Mouse (Mus musculus): ENCODE data around the gene Elof1. TPM values are rescaled to one million over a fixed set of nuclear protein-coding genes. Genes with fewer than 3 reads are reported as not detected.

Gene Elof1
- 185 and 190 TPM in 2 replicates for polyA plus RNA-seq (2015; fragmentation: Nextera tagmentation; extraction: Ambion mirVana)

- peak within 1 kb of the TSS; percentile 75 for H3K27ac ChIP-seq
- under 1% methylated on average over 52 of the region's 52 CpGs for WGBS
Observed at GRCm38 (mm10) chr9:22116740-22117426, at the start of gene Elof1. Elof1 (minus strand) TSS chr9:22117172.

GRCm38 (mm10) chr9:22166686-22167085 lies 49.7 kb upstream of the Elof1 start:
- no peak overlapping the region for H3K9ac ChIP-seq (replicated peaks)
- ATAC-seq, result no peak
- H3K27ac ChIP-seq, result no peak overlapping the region
- 89% methylated on average over 10 of the region's 10 CpGs for WGBS
- peaks cover 7% of the 10 kb centered on the region; the same call in 1 of the 2 replicates for H3K9me3 ChIP-seq
- H3K4me2 ChIP-seq (replicated peaks), result no peak overlapping the region
- H3K4me1 ChIP-seq (replicated peaks), result peaks cover 8% of the 10 kb centered on the region; the same call in 1 of the 2 replicates
- 0 out of 2 replicates have a peak, but pooled peaks cover 2% of the 10 kb centered on the region for H3K27me3 ChIP-seq
- H3K36me3 ChIP-seq, result no peaks in the 10 kb centered on the region
- H3K4me3 ChIP-seq (replicated peaks), result no peak overlapping the region

More at GRCm38 (mm10) chr9:22116740-22117426, at the start of gene Elof1:
- H3K4me3 ChIP-seq (replicated peaks), result peak within 1 kb of the TSS; percentile 88
- H3K9me3 ChIP-seq, result no peaks in the 10 kb centered on the region
- peak; percentile 98 for ATAC-seq
- H3K9ac ChIP-seq (replicated peaks), result peak within 1 kb of the TSS; percentile 92
- peaks cover 21% of the 10 kb centered on the region for H3K36me3 ChIP-seq
- H3K4me2 ChIP-seq (replicated peaks), result peak within 1 kb of the TSS; percentile 89
- H3K4me1 ChIP-seq (replicated peaks), result peaks cover 25% of the 10 kb centered on the region
- peaks cover 6% of the 10 kb centered on the region; the same call in 1 of the 2 replicates for H3K27me3 ChIP-seq

- 53% methylated on average over 6 of the region's 6 CpGs for WGBS
- Histone ChIP-seq H3K9me3 (peaks cover 7% of the 10 kb centered on the region; the same call in 1 of the 2 replicates), H3K9ac (replicated peaks) (no peak overlapping the region), H3K27ac (no peak overlapping the region), H3K4me2 (replicated peaks) (no peak overlapping the region), H3K4me1 (replicated peaks) (peaks cover 8% of the 10 kb centered on the region; the same call in 1 of the 2 replicates), H3K36me3 (no peaks in the 10 kb centered on the region), H3K27me3 (0 out of 2 replicates have a peak, but pooled peaks cover 2% of the 10 kb centered on the region), H3K4me3 (replicated peaks) (no peak overlapping the region)
- ATAC-seq, result no peak
Observed at GRCm38 (mm10) chr9:22165964-22166363, 49.0 kb upstream of the Elof1 start.

GRCm38 (mm10) chr9:22164711-22165668 lies 48.0 kb upstream of the Elof1 start:
- H3K9ac ChIP-seq (replicated peaks), result peak overlapping the region; percentile 81
- H3K9me3 ChIP-seq, result peaks cover 7% of the 10 kb centered on the region; the same call in 1 of the 2 replicates
- H3K4me1 ChIP-seq (replicated peaks), result peaks cover 8% of the 10 kb centered on the region; the same call in 1 of the 2 replicates
- H3K36me3 ChIP-seq, result no peaks in the 10 kb centered on the region
- 2% methylated on average over 54 of the region's 54 CpGs for WGBS
- 0 out of 2 replicates have a peak, but pooled peaks cover 2% of the 10 kb centered on the region for H3K27me3 ChIP-seq
- H3K4me2 ChIP-seq (replicated peaks), result peak overlapping the region; percentile 85
- peak overlapping the region; percentile 79 for H3K27ac ChIP-seq
- peak; percentile 93 for ATAC-seq
- H3K4me3 ChIP-seq (replicated peaks), result peak overlapping the region; percentile 66

GRCm38 (mm10) chr9:22162912-22163311 lies 45.9 kb upstream of the Elof1 start:
- Histone ChIP-seq H3K4me1 (replicated peaks) (peaks cover 12% of the 10 kb centered on the region), H3K27me3 (peaks cover 2% of the 10 kb centered on the region; the same call in 1 of the 2 replicates), H3K4me3 (replicated peaks) (no peak overlapping the region), H3K9me3 (peaks cover 7% of the 10 kb centered on the region; the same call in 1 of the 2 replicates), H3K27ac (no peak overlapping the region), H3K4me2 (replicated peaks) (no peak overlapping the region), H3K36me3 (no peaks in the 10 kb centered on the region), H3K9ac (replicated peaks) (no peak overlapping the region)
- ATAC-seq, result no peak
- WGBS, result 85% methylated on average over 7 of the region's 7 CpGs

- WGBS, result 84% methylated on average over 9 of the region's 9 CpGs
- H3K9ac ChIP-seq (replicated peaks), result no peak overlapping the region
- peaks cover 2% of the 10 kb centered on the region; the same call in 1 of the 2 replicates for H3K9me3 ChIP-seq
Observed at GRCm38 (mm10) chr9:22162305-22162704, 45.3 kb upstream of the Elof1 start.

GRCm38 (mm10) chr9:22161299-22161698 lies 44.3 kb upstream of the Elof1 start:
- Histone ChIP-seq H3K9ac (replicated peaks) (no peak overlapping the region), H3K36me3 (no peaks in the 10 kb centered on the region), H3K9me3 (no peaks in the 10 kb centered on the region), H3K27me3 (peaks cover 2% of the 10 kb centered on the region; the same call in 1 of the 2 replicates), H3K4me3 (replicated peaks) (no peak overlapping the region), H3K27ac (no peak overlapping the region), H3K4me2 (replicated peaks) (no peak overlapping the region), H3K4me1 (replicated peaks) (peaks cover 20% of the 10 kb centered on the region)
- ATAC-seq, result no peak
- 37% methylated on average over 6 of the region's 6 CpGs for WGBS

More at GRCm38 (mm10) chr9:22162305-22162704, 45.3 kb upstream of the Elof1 start:
- Histone ChIP-seq H3K4me1 (replicated peaks) (peaks cover 18% of the 10 kb centered on the region), H3K27me3 (peaks cover 2% of the 10 kb centered on the region; the same call in 1 of the 2 replicates), H3K4me3 (replicated peaks) (no peak overlapping the region), H3K36me3 (no peaks in the 10 kb centered on the region), H3K4me2 (replicated peaks) (no peak overlapping the region), H3K27ac (no peak overlapping the region)
- ATAC-seq, result no peak

GRCm38 (mm10) chr9:22157516-22158265 lies 40.7 kb upstream of the Elof1 start:
- WGBS, result 63% methylated on average over 34 of the region's 34 CpGs
- H3K4me1 ChIP-seq (replicated peaks), result peaks cover 19% of the 10 kb centered on the region
- H3K36me3 ChIP-seq, result no peaks in the 10 kb centered on the region
- H3K9me3 ChIP-seq, result no peaks in the 10 kb centered on the region
- H3K9ac ChIP-seq (replicated peaks), result peak overlapping the region; percentile 89
- ATAC-seq, result no peak
- no peaks in the 10 kb centered on the region; the same call in 1 of the 2 replicates for H3K27me3 ChIP-seq
- H3K4me3 ChIP-seq (replicated peaks), result peak overlapping the region; percentile 57
- 0 out of 2 replicates have a peak overlapping the region, but pooled peaks have one; percentile 90 for H3K27ac ChIP-seq
- peak overlapping the region; percentile 66 for H3K4me2 ChIP-seq (replicated peaks)

- Histone ChIP-seq H3K27me3 (no peaks in the 10 kb centered on the region; the same call in 1 of the 2 replicates), H3K9me3 (no peaks in the 10 kb centered on the region), H3K4me1 (replicated peaks) (peaks cover 19% of the 10 kb centered on the region), H3K36me3 (no peaks in the 10 kb centered on the region), H3K9ac (replicated peaks) (peak within 1 kb of the TSS; percentile 89), H3K4me2 (replicated peaks) (peak within 1 kb of the TSS; percentile 66), H3K27ac (peak within 1 kb of the TSS; percentile 90), H3K4me3 (replicated peaks) (peak within 1 kb of the TSS; percentile 57)
- peak; percentile 97 for ATAC-seq
- under 1% methylated on average over 65 of the region's 65 CpGs for WGBS
Observed at GRCm38 (mm10) chr9:22156497-22157245, 39.7 kb upstream of the Elof1 start, which contains the start of gene Pigyl. Pigyl (plus strand) TSS chr9:22156846.

- H3K4me3 ChIP-seq (replicated peaks), result no peak overlapping the region
- H3K27me3 ChIP-seq, result no peaks in the 10 kb centered on the region; the same call in 1 of the 2 replicates
- 30% methylated on average over 10 of the region's 10 CpGs for WGBS
- H3K27ac ChIP-seq, result no peak overlapping the region
- no peaks in the 10 kb centered on the region for H3K36me3 ChIP-seq
- H3K4me1 ChIP-seq (replicated peaks), result peaks cover 19% of the 10 kb centered on the region
- ATAC-seq, result peak; percentile 12
- H3K9me3 ChIP-seq, result no peaks in the 10 kb centered on the region
- H3K4me2 ChIP-seq (replicated peaks), result peak overlapping the region; percentile 45; the same call in 1 of the 2 replicates
- H3K9ac ChIP-seq (replicated peaks), result no peak overlapping the region
Observed at GRCm38 (mm10) chr9:22155614-22156013, 38.6 kb upstream of the Elof1 start.

Measured in midbrain, embryonic 13.5 days (tissue).